Mouse (Mus musculus): ENCODE measurements around the gene Pde6d. TPM values are rescaled to one million over a fixed set of nuclear protein-coding genes. Genes with fewer than 3 reads are reported as not detected.
A peak's percentile ranks its signal among the peaks of the same experiment; 100 is the strongest.

Gene Pde6d
- 103 and 128 TPM in 2 replicates for polyA plus RNA-seq (2015; fragmentation: Nextera tagmentation; extraction: Ambion mirVana)

GRCm38 (mm10) chr1:86582451-86583096 is at the start of gene Pde6d, which contains the start of gene Cops7b:
Gene Pde6d, minus strand, starts transcription at chr1:86582629.
Gene Cops7b, plus strand, starts transcription at chr1:86582904.
- H3K9me3 ChIP-seq (replicated peaks), result no peaks in the 10 kb centered on the region
- peak within 1 kb of the TSS; percentile 72 for H3K4me3 ChIP-seq (replicated peaks)
- H3K27ac ChIP-seq (replicated peaks), result peak within 1 kb of the TSS; percentile 82
- 0% methylated on average over 26 of the region's 26 CpGs for WGBS
- H3K4me1 ChIP-seq, result peaks cover 23% of the 10 kb centered on the region
- no peaks in the 10 kb centered on the region for H3K27me3 ChIP-seq (replicated peaks)
- H3K4me2 ChIP-seq, result peak within 1 kb of the TSS; percentile 80
- H3K9ac ChIP-seq (replicated peaks), result peak within 1 kb of the TSS; percentile 86
- H3K36me3 ChIP-seq, result no peaks in the 10 kb centered on the region
- peak; percentile 97 for ATAC-seq (ENCODE audit: low FRiP score)

DNA sequence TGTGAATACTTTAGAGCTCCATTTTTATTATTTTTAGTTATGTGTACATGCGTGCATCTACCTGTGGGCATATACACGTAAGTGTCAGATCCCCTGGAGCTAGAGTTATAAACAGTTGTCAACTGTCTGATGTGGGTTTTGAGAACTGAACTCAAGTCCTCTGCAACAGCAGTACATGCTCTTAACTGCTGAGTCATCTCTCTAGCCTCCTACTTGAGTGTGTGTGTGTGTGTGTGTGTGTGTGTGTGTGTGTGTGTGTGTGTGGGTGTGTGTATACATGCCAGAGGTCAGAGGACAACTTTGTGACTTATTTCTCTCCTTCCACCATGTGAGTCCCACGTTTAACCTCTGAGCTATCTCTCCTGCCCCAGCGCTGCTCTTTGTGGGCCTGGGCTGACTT is 48.1 kb upstream of the Pde6d start:
- no peak overlapping the region for H3K27ac ChIP-seq (replicated peaks)
- 0 out of 2 replicates have a peak, but pooled peaks cover 3% of the 10 kb centered on the region for H3K27me3 ChIP-seq (replicated peaks)
- no peaks in the 10 kb centered on the region for H3K9me3 ChIP-seq (replicated peaks)
- H3K4me1 ChIP-seq, result peaks cover 23% of the 10 kb centered on the region
- H3K9ac ChIP-seq (replicated peaks), result no peak overlapping the region
- H3K4me3 ChIP-seq (replicated peaks), result no peak overlapping the region
- 85% methylated on average over 4 of the region's 4 CpGs for WGBS
- H3K36me3 ChIP-seq, result no peaks in the 10 kb centered on the region
- no peak for ATAC-seq (ENCODE audit: low FRiP score)
- no peak overlapping the region for H3K4me2 ChIP-seq

DNA sequence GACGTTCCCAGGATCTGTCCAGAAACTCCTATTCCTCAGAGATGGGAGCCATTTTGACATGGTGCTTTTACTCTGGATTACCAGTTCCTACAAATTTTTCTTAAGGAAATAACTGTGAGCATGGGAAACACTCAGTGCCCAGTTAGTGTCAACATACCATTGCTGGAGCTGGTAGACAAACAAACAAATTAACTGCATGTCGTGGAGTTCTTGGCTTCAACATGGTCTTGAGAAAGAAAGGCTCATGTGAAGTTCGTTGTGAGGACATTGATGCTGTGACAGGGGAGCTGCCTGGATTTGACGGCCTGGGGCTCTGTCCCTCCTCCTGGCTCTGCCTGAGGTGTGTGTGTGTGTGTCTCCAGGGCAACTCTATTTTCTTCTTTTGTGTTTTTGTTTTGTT is 47.5 kb upstream of the Pde6d start:
- Histone ChIP-seq H3K4me3 (replicated peaks) (no peak overlapping the region), H3K4me1 (peaks cover 23% of the 10 kb centered on the region), H3K36me3 (no peaks in the 10 kb centered on the region), H3K27ac (replicated peaks) (no peak overlapping the region), H3K27me3 (replicated peaks) (0 out of 2 replicates have a peak, but pooled peaks cover 3% of the 10 kb centered on the region), H3K9ac (replicated peaks) (no peak overlapping the region), H3K9me3 (replicated peaks) (no peaks in the 10 kb centered on the region), H3K4me2 (no peak overlapping the region)
- ATAC-seq (ENCODE audit: low FRiP score), result no peak
- 63% methylated on average over 4 of the region's 4 CpGs for WGBS

GRCm38 (mm10) chr1:86628270-86628669 is 45.8 kb upstream of the Pde6d start:
- H3K27me3 ChIP-seq (replicated peaks), result 0 out of 2 replicates have a peak, but pooled peaks cover 3% of the 10 kb centered on the region
- no peaks in the 10 kb centered on the region for H3K36me3 ChIP-seq
- no peak overlapping the region for H3K27ac ChIP-seq (replicated peaks)
- H3K4me3 ChIP-seq (replicated peaks), result no peak overlapping the region
- no peaks in the 10 kb centered on the region for H3K9me3 ChIP-seq (replicated peaks)
- no peak overlapping the region for H3K9ac ChIP-seq (replicated peaks)
- 91% methylated on average over 3 of the region's 3 CpGs for WGBS
- peaks cover 16% of the 10 kb centered on the region for H3K4me1 ChIP-seq
- ATAC-seq (ENCODE audit: low FRiP score), result no peak
- H3K4me2 ChIP-seq, result no peak overlapping the region

DNA sequence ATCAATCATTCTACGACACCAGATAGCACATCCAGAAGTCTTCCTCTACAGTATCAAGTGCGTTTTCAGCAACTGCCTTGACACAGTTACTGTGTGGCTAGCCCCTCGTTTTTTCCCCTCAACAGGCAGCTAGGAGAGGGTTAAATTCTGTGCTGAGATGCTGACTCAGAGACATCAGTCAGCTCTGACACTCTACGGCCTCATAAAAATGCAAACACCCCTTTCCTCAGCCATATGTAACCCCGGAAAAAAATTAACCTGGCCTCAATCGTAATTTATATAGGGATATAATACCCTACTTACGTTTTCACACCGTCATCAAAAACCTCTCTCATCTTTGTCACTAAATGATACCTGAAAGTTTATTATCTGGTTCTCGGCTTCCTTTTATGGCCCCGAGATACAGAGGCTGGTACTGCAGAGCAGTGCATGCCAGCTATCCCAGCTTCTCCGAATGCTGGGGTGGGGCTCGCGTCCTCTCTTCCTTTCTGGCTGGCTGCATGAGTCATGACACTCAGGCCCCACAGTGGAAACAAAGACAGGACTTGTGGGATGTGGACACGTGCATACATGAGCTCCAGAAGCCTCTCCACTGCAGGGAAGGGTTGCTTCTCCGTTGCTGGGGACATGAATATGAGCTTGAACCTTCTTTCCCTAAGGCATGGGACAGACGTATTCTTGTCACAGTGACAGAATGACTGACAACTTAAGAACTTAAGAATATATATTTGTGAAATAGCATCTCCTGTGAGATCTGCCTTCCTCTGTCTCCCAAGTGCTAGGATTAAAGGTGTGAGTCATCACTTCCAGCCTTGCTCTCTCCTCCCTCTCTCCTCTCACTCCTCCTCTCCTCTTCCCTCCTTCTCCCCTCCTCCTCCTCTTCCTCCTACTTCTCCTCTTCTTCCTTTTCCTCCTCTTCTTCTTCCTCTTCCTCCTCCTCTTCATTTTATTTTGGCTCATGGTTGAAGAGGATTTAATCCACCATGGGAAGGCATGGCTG is 40.9 kb upstream of the Pde6d start:
- ATAC-seq (ENCODE audit: low FRiP score), result peak; percentile 20; the same call in 1 of the 2 replicates

DNA sequence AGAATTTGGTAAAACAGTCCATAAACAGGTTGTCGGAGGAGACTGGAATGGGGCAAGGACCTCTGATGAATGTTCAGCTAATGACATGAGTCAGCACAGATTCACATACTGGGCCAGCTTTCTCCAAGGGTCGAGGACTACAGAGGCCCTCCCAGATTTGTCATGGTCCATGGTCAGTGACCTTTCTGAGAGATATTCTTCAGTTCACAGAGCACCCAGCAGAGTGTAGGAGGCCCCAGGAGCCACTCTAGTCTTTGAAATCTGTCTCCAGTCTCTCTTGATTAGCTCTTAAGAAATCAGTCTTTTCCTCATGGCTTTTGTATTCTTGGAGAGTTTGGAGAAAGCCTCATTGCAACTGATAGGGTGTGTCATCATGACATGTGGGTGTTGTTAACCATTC is 39.9 kb upstream of the Pde6d start:
- Histone ChIP-seq H3K4me1 (peaks cover 15% of the 10 kb centered on the region), H3K36me3 (no peaks in the 10 kb centered on the region), H3K27me3 (replicated peaks) (no peaks in the 10 kb centered on the region), H3K4me3 (replicated peaks) (no peak overlapping the region), H3K9ac (replicated peaks) (no peak overlapping the region), H3K27ac (replicated peaks) (no peak overlapping the region), H3K4me2 (no peak overlapping the region), H3K9me3 (replicated peaks) (no peaks in the 10 kb centered on the region)
- WGBS, result 57% methylated on average over 2 of the region's 2 CpGs
- no peak for ATAC-seq (ENCODE audit: low FRiP score)

More for the DNA sequence above, 40.9 kb upstream of the Pde6d start:
- peak overlapping the region; percentile 33; the same call in 1 of the 2 replicates for H3K27ac ChIP-seq (replicated peaks)
- H3K4me1 ChIP-seq, result peaks cover 15% of the 10 kb centered on the region
- H3K9me3 ChIP-seq (replicated peaks), result no peaks in the 10 kb centered on the region
- no peaks in the 10 kb centered on the region for H3K36me3 ChIP-seq
- no peak overlapping the region for H3K9ac ChIP-seq (replicated peaks)
- 32% methylated on average over 16 of the region's 16 CpGs for WGBS
- H3K27me3 ChIP-seq (replicated peaks), result no peaks in the 10 kb centered on the region
- no peak overlapping the region for H3K4me3 ChIP-seq (replicated peaks)
- H3K4me2 ChIP-seq, result peak overlapping the region; percentile 30

- Histone ChIP-seq H3K4me3 (replicated peaks) (no peak overlapping the region), H3K4me1 (peaks cover 10% of the 10 kb centered on the region), H3K27me3 (replicated peaks) (no peaks in the 10 kb centered on the region), H3K36me3 (no peaks in the 10 kb centered on the region), H3K9me3 (replicated peaks) (no peaks in the 10 kb centered on the region), H3K27ac (replicated peaks) (no peak overlapping the region), H3K9ac (replicated peaks) (no peak overlapping the region), H3K4me2 (no peak overlapping the region)
- ATAC-seq (ENCODE audit: low FRiP score), result peak; percentile 62; the same call in 1 of the 2 replicates
- 61% methylated on average over 10 of the region's 10 CpGs for WGBS
These were observed 36.2 kb upstream of the Pde6d start for GRCm38 (mm10) chr1:86618454-86619125.

- Histone ChIP-seq H3K36me3 (peaks cover 10% of the 10 kb centered on the region), H3K4me1 (no peaks in the 10 kb centered on the region), H3K4me2 (no peak overlapping the region), H3K4me3 (replicated peaks) (no peak overlapping the region), H3K9ac (replicated peaks) (no peak overlapping the region), H3K9me3 (replicated peaks) (no peaks in the 10 kb centered on the region), H3K27me3 (replicated peaks) (no peaks in the 10 kb centered on the region), H3K27ac (replicated peaks) (no peak overlapping the region)
- peak; percentile 58; the same call in 1 of the 2 replicates for ATAC-seq (ENCODE audit: low FRiP score)
These were observed 31.8 kb upstream of the Pde6d start for GRCm38 (mm10) chr1:86614269-86614668.

DNA sequence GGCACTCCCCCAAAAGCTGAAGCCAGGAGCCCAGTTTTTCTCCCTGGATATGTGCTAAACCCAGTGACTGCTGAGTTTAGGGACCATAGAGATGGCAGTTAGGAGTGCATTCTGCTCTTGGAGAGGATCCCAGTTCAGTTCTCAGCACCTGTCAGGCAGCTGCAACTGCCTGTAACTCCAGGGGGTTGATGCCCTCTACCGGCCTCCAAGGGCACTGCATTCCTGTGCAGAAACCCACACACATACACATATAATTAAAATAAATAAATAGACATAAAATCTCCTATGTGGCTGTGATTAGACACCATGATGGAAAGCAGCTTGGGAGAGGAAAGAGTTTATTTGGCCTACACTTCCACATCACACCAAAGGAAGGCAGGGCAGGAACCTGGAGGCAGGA is 29.7 kb upstream of the Pde6d start:
- H3K9me3 ChIP-seq (replicated peaks), result no peaks in the 10 kb centered on the region
- no peak for ATAC-seq (ENCODE audit: low FRiP score)
- no peak overlapping the region for H3K4me3 ChIP-seq (replicated peaks)
- H3K36me3 ChIP-seq, result peaks cover 29% of the 10 kb centered on the region
- no peak overlapping the region for H3K4me2 ChIP-seq
- H3K27me3 ChIP-seq (replicated peaks), result no peaks in the 10 kb centered on the region
- 55% methylated on average over 1 of the region's 1 CpGs for WGBS
- H3K4me1 ChIP-seq, result no peaks in the 10 kb centered on the region
- H3K27ac ChIP-seq (replicated peaks), result no peak overlapping the region
- no peak overlapping the region for H3K9ac ChIP-seq (replicated peaks)

DNA sequence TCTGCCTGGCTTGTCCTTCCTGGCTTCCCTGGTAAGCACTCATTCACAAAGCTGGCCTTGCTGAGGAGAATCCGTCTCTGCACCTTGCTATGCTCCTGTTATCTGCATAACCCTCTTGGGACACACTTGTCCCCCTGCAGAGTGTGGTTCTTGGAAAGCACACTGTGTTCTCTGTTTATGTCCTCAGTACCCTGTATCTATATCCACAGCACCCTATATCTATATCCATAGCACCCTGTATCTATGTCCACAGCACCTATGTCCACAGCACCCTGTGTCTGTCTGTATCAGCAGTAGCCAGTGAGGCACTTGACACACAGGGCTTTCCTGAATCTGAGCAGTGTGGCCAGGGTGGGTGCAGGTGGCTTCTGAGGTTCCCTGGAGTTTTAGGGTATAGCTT is 28.5 kb upstream of the Pde6d start:
- H3K4me1 ChIP-seq, result no peaks in the 10 kb centered on the region
- no peaks in the 10 kb centered on the region for H3K27me3 ChIP-seq (replicated peaks)
- H3K9me3 ChIP-seq (replicated peaks), result no peaks in the 10 kb centered on the region
- no peak overlapping the region for H3K27ac ChIP-seq (replicated peaks)
- no peak for ATAC-seq (ENCODE audit: low FRiP score)
- 78% methylated on average over 1 of the region's 1 CpGs for WGBS
- H3K4me2 ChIP-seq, result no peak overlapping the region
- H3K9ac ChIP-seq (replicated peaks), result no peak overlapping the region
- peaks cover 40% of the 10 kb centered on the region for H3K36me3 ChIP-seq
- H3K4me3 ChIP-seq (replicated peaks), result no peak overlapping the region

- H3K4me2 ChIP-seq, result no peak overlapping the region
- H3K36me3 ChIP-seq, result peaks cover 75% of the 10 kb centered on the region
- no peaks in the 10 kb centered on the region for H3K27me3 ChIP-seq (replicated peaks)
- ATAC-seq (ENCODE audit: low FRiP score), result no peak
- no peaks in the 10 kb centered on the region for H3K4me1 ChIP-seq
- H3K27ac ChIP-seq (replicated peaks), result no peak overlapping the region
- no peak overlapping the region for H3K4me3 ChIP-seq (replicated peaks)
- H3K9ac ChIP-seq (replicated peaks), result no peak overlapping the region
- H3K9me3 ChIP-seq (replicated peaks), result no peaks in the 10 kb centered on the region
- 96% methylated on average over 2 of the region's 2 CpGs for WGBS
These were observed 17.7 kb upstream of the Pde6d start for GRCm38 (mm10) chr1:86600117-86600516.
